Mouse (Mus musculus): ENCODE data around the gene Dgkz.

The Dgkz gene

GRCm38 (mm10) chr2:91934826-91935525 is 40.7 kb downstream of the Dgkz start:
- no peak for DNase-seq (ENCODE audit: low read depth, low spot score)

DNA sequence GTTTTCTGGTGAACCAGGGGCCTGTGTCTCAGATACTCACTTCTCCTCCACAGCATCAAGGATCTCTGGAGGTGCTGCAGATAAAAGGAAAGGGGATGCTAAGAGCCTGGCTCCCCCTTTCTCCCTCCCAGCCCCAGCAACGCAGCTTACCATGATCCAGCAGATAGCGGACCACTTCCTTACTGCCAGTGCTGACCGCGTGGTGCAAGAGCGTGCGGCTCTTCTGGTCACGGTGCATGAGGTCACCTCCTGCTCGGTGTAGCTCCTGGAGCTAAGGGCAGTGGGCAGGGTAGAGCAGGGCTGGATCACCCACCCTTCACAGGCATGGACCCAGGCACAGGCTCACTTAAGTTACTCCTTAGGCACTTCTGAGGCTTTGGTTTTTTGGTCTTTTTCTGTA is 41.6 kb downstream of the Dgkz start:
- DNase-seq (ENCODE audit: low read depth, low spot score) = no peak

GRCm38 (mm10) chr2:91933471-91933870 is 42.2 kb downstream of the Dgkz start:
- DNase-seq (ENCODE audit: low read depth, low spot score) = no peak

GRCm38 (mm10) chr2:91932737-91933350 is 42.8 kb downstream of the Dgkz start:
- DNase-seq (ENCODE audit: low read depth, low spot score) = no peak

DNA sequence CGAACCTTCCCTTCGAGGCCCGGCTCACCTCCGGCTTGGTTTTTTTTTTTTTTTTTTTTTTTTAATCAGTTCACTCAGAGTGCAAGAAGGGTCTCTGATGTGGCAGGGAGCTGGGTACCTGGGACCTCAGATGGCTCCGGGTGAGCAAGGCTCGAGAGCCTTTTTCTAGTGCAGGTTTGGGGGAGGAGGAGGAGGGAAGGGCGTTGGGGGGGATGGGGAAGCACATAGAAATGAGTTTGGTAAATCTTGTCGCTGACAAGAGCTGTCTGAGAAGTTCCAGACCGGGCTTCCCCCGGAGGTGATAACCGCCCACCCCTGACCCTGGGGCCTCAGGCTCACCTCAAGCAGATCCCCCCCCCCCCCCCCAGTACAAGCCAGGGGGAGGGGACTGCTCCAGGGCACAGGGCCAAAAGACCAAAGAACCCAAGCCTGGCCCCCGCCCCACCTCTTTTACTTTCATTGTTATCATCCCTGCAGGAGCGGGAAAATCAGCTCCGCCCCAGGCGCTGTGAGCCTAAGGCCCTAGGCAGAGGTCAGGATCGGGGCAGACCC is 43.4 kb downstream of the Dgkz start, which contains the start of gene Mdk:
TSS of gene Mdk (minus strand) at position 138 of the 552 bp plus-strand sequence.
- no peak for DNase-seq (ENCODE audit: low read depth, low spot score)

- peak; percentile 62 for DNase-seq (ENCODE audit: low read depth, low spot score)
These were observed 44.1 kb downstream of the Dgkz start for GRCm38 (mm10) chr2:91931328-91932159.

DNA sequence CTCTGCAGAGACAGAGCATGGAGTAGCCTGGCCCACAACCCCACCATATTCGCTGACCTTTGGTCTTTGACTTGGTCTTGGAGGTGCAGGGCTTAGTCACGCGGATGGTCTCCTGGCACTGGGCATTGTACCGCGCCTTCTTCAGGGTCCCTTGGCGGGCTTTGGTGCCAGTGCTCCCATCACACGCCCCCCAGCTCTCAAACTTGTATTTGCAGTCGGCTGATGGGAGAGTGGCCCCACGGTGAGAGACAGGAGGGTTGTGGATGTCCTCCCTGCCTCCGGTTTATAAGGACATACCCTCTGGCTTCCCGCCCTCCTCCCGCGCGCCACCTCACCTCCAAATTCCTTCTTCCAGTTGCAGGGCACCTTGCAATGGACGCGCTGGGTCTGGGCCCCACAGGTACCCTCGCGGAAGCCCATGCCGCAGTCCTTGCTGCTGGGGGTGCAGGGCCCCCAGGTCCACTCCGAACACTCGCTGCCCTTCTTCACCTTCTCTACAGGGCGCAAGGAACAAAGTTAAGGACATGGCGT is 44.8 kb downstream of the Dgkz start:
- DNase-seq (ENCODE audit: low read depth, low spot score) = no peak

DNA sequence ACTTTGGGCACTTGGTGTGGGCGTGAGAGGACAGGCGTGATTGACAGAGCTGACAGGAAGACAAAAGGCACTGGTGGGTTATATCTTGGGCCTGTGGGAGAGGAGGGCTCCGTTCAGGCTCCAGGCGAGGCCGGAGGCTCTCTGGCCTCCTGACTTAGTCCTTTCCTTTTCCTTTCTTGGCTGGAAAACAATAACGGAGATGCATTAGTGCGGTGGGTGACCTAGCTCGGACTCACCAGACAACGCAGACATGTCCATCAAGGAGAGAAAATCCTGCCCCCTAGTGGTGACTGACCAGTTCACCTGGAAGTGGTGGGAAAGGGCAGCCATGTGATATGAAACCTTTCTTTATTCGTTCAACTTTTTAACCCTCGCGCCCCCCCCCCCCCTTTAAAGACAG is 45.7 kb downstream of the Dgkz start:
- no peak for DNase-seq (ENCODE audit: low read depth, low spot score)

GRCm38 (mm10) chr2:91929455-91929854 is 46.2 kb downstream of the Dgkz start:
- no peak for DNase-seq (ENCODE audit: low read depth, low spot score)

GRCm38 (mm10) chr2:91928534-91929350 is 46.9 kb downstream of the Dgkz start:
- no peak for DNase-seq (ENCODE audit: low read depth, low spot score)

DNA sequence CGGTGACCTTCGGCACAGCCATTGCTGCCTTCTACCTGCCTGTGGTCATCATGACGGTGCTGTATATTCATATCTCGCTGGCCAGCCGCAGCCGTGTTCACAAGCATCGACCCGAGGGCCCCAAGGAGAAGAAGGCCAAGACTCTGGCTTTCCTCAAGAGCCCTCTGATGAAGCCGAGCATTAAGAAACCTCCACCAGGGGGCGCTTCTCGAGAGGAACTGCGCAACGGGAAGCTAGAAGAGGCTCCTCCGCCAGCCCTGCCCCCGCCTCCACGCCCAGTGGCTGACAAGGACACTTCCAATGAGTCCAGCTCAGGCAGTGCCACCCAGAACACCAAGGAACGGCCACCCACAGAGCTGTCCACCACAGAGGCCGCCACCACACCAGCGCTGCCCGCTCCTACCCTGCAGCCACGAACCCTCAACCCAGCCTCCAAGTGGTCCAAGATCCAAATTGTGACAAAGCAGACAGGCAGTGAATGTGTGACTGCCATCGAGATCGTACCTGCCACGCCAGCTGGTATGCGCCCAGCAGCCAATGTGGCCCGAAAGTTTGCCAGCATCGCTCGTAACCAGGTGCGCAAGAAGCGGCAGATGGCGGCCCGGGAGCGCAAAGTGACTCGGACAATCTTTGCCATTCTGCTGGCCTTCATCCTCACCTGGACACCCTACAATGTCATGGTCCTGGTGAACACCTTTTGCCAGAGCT is 47.7 kb downstream of the Dgkz start:
- no peak for DNase-seq (ENCODE audit: low read depth, low spot score)

DNA sequence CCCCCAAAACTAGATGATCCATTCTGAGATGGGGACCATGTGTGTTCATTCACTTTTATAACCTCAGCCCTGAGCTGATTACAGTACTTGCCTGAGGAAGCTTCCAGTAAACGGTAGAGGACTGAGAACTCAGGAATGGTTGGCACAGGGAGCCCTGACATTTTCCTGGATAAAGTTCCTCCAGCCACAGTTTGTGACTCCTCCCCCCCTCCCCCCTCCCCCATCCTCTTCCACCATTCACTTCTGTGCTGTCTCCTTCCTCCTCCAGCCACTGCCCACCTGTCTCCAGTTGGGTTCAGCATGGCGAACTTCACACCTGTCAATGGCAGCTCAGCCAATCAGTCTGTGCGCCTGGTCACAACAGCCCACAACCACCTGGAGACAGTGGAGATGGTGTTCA is 48.7 kb downstream of the Dgkz start, which contains the start of gene Chrm4:
TSS of gene Chrm4 (plus strand) at position 301 of the 400 bp plus-strand sequence.
- DNase-seq (ENCODE audit: low read depth, low spot score) = no peak

GRCm38 (mm10) chr2:91925442-91925841 is 50.2 kb downstream of the Dgkz start:
- no peak for DNase-seq (ENCODE audit: low read depth, low spot score)

- no peak for DNase-seq (ENCODE audit: low read depth, low spot score)
These were observed 50.9 kb downstream of the Dgkz start for GRCm38 (mm10) chr2:91924726-91925125.

DNA sequence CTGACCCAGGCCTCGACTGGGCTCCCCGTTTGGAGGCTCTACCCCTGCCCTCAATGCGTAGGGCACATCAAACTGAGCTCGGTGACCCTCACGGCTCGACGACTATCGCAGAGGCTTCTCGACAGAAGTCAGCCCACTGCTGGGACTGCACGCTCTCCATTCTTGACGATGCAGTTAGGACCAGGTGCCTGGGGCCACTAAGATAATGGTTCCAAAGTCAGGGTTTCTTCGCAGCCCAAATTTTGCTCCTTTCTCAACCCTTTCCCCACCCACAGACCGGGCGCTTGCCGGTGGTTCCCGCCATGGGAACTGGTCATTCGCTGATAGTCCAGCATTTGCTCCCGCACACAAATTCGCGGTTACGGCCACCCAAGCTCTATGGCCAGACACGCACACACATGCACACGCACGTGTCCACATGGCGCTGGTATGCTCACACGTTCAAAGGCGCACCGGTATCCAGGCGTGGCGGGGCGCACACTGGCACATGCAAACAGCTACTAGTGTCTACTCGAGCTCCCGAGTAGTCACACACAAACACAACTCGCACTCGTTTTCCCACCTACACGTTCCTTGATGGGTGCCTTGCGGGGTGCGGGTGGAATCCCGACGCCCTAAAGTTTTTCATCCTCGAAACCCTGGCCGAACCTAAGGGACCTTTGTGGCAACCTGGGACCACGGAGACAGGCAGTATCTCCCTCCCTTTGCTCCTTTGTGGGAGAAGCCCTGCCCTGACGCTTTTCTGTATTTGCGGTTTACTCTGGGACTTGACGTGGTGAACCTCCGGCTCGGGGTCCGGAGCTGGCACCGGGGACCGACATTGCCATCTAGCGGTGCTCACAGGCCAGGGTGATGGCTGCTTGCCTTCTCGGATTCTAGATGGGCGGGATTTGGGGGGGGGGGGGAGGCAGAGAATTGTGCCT is 52.0 kb downstream of the Dgkz start:
- no peak for DNase-seq (ENCODE audit: low read depth, low spot score)

DNA sequence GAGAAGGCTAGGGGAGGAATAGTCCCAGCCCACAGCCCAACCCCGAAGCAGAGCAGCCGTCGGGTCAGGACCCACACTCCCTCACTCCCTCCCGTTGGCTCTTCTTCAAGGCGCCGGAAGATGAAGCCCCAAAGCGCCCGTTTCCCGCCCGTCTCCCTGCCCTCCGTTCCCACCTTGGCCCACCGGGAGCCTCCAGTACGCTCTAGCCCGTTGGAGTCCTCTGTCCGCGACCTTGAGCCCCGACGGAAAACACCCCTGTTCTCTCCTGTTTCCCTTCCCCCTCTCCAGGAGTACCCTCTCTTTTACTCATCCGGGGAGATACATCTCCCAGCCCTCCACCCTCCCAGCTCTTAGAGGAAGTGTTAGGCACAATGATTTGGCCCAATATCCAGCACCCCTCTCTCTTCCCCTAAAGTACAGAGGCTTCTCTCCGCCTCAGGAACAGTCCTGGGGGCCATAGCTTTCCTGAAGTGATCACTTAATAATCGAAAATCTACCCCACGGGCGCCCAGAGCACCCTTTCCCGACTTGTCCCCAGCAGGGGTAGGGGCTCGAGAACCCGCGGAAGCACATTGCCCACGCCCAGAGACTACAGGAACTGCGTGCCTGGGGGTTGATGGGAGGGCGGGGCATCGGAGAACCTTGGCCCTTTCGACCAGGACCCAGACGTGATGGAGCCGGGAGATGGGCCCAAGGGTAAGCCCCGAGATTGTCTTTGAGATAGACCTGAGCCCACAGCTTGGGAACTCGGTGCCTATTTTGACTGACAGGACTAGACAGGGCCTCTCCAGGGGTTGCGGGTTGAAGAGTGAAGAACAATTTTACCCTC is 52.9 kb downstream of the Dgkz start:
- no peak for DNase-seq (ENCODE audit: low read depth, low spot score)

DNA sequence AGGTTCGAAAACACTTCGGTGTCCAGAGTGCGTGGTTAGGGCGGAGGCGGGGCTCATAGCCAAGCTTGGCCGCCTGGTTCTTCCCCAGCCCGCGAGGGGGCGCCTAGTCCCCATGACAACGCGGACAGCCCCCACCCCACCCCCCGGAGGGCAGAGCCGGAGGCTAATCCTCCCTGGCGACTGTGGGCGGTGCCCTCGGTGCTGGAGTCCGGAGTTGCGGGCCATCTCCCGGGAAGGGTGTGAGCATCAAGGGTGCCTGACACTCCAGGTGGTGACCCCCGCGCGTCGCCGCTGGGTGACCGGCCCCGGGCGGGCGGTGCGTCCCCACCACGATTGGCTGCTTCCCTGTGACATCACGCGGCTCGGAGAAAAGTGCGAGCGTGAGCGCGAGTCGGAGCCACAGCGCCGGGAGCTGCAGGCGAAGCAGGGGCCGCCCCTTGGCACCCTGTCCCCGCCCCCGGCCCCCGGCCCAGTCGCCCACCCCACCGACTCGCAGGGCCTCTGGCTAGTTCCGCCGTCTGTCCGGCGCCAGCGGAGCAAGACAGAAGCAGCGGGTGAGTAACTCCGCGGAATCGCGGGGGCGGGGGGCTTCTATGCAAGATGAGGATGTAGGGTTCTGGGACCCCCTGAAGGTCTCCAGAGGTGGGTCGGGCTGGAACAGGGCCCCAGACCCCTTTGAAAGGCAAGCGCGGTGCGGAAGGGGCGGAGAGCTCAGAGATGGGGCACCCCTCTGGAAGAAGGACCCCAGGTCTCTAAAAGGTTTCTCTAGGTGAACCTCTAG is 53.7 kb downstream of the Dgkz start:
- DNase-seq (ENCODE audit: low read depth, low spot score) = no peak
